Mouse (Mus musculus) mammary gland, adult 2 months (tissue): ENCODE data around the gene Acat3. TPM values are rescaled to one million over a fixed set of nuclear protein-coding genes. Genes with fewer than 3 reads are reported as not detected.

Source experiments
- polyA plus RNA-seq: library from polyadenylated mRNA; depleted of rRNA; stranded (reverse); fragments of >200 nt; gene quantifications from 2 replicates; pipeline ENCODE4 v1.2.3, GENCODE M21; 2012; ENCODE audit warnings: low replicate concordance; rRNA removed

Acat3 gene
- polyA plus RNA-seq, result 0.80 and 1.0 TPM in 2 replicates

GRCm38 (mm10) chr17:12940151-12940805 lies at the start of gene Acat3:
TSS of gene Acat3 (minus strand) at chr17:12940600.

DNA sequence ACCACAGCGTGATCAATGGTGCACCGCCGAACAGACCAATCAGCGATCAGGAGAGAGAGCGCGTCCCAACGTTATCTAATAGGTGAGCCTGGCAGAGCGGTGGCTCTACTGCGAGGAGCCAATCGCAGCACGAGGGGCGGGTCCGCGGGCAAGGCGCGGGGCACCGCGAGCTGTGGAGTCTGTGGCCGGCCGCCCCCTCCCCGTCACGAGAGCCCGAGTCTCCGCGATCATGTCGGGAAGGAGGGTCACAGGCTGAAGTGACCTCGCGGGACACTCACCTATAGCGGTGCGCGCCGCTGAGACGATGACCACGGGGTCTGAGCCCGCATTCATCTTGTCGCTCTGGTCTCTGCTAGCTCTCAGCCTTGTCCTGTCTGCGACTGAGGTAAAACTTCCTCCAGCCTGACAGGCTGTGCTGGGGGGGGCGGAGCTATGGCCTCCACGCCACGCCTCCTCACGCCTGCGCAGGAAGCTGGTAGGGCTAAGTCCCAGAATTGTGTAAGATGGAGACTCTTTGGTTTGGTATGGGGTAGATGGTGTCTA lies 20.0 kb upstream of the Acat3 start, which contains the start of gene Acat2:
Acat2 (minus strand) TSS at position 417 of the 543 bp plus-strand sequence.

DNA sequence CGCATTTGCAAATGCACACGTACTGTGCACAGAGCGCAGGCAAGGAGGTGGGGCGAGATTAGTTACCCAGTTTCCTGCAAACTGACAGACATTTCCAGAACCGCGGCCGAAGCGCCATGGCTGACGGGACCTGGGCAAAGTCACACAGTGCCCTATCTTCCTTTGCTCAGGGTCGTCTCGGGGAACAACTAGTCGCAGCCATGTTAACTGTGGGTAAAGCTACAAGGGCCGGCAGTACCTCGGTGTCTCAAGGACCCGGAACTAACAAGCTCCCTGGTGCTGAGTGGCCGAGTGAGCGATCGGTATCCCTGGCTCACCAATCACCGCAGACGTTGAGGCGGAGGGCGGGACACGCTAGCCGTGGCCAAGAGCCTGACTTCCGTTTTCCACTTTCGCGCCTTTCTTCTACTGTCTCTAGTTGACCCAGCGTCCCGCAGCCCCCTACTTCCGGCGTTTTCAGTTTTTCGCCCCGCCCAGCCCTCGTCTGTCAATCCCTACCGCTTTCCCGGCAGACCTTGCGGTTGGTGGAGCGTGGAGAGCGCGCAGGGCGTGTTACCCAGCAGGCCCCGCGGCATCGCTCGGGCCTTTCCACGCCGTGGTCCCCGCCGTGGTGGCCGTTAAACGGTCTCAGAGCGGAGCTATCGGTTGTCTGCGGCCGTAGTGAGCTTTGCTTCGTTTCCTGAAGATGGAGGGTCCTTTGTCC lies 24.4 kb downstream of the Acat3 start, which contains the start of gene Mrpl18:
Mrpl18 (minus strand) TSS at position 465 of the 703 bp plus-strand sequence.

DNA sequence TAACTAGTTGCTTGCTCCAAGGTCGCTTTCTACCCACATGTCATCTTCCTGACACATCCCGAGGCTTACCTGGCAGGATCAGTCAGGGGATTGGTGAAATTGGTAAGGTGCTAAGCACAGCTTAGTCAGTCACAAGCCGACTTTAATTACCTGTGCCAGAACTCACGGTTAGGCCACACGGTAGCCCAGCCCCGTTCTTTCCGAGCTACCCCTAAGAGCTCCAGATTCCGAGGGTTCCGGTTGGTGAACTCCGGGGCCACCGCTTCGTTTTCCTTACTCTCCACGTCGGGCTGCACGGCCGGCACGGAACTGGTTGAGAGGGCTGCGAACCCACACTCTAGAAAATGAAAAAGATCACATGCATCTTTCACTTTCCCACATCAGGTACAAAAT lies 24.9 kb downstream of the Acat3 start, which contains the start of gene Tcp1:
Tcp1 (plus strand) TSS at position 214 of the 393 bp plus-strand sequence.

DNA sequence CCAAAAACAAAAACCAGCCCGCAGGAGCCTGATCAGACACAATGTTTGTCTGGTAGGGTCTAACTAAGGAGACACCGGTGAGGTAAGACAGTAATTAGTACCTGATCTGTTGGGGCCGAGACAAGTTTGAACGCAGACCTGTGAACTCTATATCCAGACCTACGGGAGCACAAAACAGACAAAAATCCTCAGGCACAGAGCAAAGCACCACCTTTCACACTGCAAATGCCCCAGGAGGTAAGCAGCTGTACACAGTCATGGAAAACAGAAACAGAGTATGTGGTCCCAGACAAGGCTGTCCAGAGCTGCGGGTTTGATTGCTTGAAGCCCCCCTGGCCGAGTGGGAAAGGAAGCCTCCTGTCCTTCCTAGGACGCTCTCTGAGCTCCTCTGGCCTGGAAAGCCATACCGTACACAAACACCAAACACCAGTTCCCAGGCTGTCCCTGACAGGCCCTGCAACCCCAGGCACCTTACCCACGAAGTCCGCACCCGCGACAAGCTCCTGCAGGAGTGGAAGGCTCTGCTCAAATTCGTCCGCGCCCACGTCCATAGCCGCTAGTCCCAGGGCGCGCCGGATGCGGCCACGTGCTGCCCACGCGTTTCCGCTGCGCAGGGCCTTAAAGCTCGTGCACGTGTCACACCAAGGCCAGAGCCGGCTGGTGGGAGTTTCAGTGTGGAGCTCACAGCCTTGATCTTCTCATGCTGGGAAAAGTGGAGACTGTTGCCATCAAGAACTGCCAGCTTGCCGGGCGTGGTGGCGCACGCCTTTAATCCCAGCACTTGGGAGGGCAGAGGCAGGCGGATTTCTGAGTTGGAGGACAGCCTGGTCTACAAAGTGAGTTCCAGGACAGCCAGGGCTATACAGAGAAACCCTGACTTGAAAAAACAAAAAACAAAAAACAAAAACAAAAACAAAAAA lies 30.8 kb downstream of the Acat3 start, which contains the start of gene Pnldc1:
Pnldc1 (minus strand) TSS at position 870 of the 920 bp plus-strand sequence.

DNA sequence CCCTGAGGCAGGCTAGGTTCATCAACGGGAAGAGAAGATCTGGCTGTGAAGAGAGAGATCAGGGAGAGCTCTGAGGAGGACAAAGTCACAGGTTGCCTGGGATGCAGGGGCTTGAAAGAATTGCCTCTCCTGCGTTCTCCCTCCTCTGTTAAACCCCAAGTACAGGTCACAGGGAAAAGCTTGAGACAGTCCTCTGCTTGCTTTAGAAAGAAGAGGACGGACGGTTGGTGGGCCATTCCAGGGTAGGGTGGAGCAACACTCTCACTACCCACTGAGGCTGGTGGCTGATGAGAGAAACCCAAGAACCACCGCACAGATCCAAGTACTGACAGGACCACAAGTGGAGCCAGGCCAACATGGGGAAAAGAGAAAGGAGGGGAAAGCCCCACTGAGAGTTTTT lies 64.7 kb downstream of the Acat3 start, which contains the start of gene Mrgprh:
Mrgprh (plus strand) TSS at position 301 of the 400 bp plus-strand sequence.

Other genes starting within 250 kb of the Acat3 start
- 24.6 and 25.9 TPM in 2 replicates for gene Igf2r, start 170.9 kb downstream of the Acat3 start, polyA plus RNA-seq
- gene Mas1, start 72.5 kb downstream of the Acat3 start, polyA plus RNA-seq, result 0.17 and 0.47 TPM in 2 replicates
- 0.39 and 2.3 TPM in 2 replicates for gene Mrgprh, start 64.6 kb downstream of the Acat3 start, polyA plus RNA-seq
- 5.4 and 9.0 TPM in 2 replicates for gene Pnldc1, start 30.4 kb downstream of the Acat3 start, polyA plus RNA-seq
- gene Tcp1, start 24.9 kb downstream of the Acat3 start, polyA plus RNA-seq, result 33.7 and 62.6 TPM in 2 replicates
- 21.4 and 30.4 TPM in 2 replicates for gene Mrpl18, start 24.3 kb downstream of the Acat3 start, polyA plus RNA-seq
- 34.6 and 51.4 TPM in 2 replicates for gene Acat2, start 20.1 kb upstream of the Acat3 start, polyA plus RNA-seq
- gene Wtap, start 53.6 kb upstream of the Acat3 start, polyA plus RNA-seq, result 11.8 and 17.5 TPM in 2 replicates
- 428 and 898 TPM in 2 replicates for gene Sod2, start 66.2 kb upstream of the Acat3 start, polyA plus RNA-seq
- 0.17 and 0.27 TPM in 2 replicates for gene Gpr31b, start 111.7 kb upstream of the Acat3 start, polyA plus RNA-seq
- gene Tcp10b, start 120.5 kb upstream of the Acat3 start, polyA plus RNA-seq, result 0.08 and 0.10 TPM in 2 replicates
- 0.10 TPM in 1 of 2 replicates, not detected in the other for gene Unc93a, start 191.2 kb upstream of the Acat3 start, polyA plus RNA-seq